Mouse (Mus musculus): ENCODE measurements around the gene H2afy2. TPM values are rescaled to one million over a fixed set of nuclear protein-coding genes. Genes with fewer than 3 reads are reported as not detected.
A peak's percentile ranks its signal among the peaks of the same experiment; 100 is the strongest.

The H2afy2 gene
- polyA plus RNA-seq, 1 experiment from 2014 or later = 23.1 TPM

DNA sequence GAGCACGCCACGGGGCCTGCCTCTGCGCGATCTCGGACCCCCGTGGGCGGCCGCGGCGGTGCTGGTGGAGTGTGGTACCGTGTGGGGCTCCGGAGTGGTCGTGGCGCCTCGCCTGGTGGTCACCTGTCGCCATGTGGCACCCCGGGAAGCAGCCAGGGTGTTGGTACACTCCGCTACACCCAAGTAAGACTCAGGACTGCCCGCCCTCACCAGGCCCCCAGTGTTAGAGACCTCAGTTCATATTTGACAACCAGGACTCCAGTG is 87.5 kb downstream of the H2afy2 start:
- Histone ChIP-seq H3K27me3 (replicated peaks; ENCODE audit: control insufficient read depth, insufficient read depth, low read length) (no peaks in the 10 kb centered on the region), H3K36me3 (ENCODE audit: control insufficient read depth, insufficient read depth) (peaks cover 16% of the 10 kb centered on the region), H3K4me2 (replicated peaks; ENCODE audit: low read depth) (peak overlapping the region; percentile 99), H3K9ac (ENCODE audit: low read depth, low read length) (peak overlapping the region; percentile 78), H3K27ac (ENCODE audit: low read depth, low read length) (peak overlapping the region; percentile 76), H3K4me1 (replicated peaks; ENCODE audit: control insufficient read depth, insufficient read depth, low read length) (peaks cover 7% of the 10 kb centered on the region; the same call in 1 of the 2 replicates), H3K4me3 (ENCODE audit: low read depth, low read length) (peak overlapping the region; percentile 93), H3K9me3 (ENCODE audit: control insufficient read depth) (no peaks in the 10 kb centered on the region)
- no peak for TF ChIP-seq CTCF (IDR thresholded peaks at IDR 0.05; ENCODE audit: low read depth)
- WGBS = 7% methylated on average over 19 of the region's 19 CpGs
- 0 out of 2 replicates have a peak, but pooled peaks have one; percentile 4 for ATAC-seq

DNA sequence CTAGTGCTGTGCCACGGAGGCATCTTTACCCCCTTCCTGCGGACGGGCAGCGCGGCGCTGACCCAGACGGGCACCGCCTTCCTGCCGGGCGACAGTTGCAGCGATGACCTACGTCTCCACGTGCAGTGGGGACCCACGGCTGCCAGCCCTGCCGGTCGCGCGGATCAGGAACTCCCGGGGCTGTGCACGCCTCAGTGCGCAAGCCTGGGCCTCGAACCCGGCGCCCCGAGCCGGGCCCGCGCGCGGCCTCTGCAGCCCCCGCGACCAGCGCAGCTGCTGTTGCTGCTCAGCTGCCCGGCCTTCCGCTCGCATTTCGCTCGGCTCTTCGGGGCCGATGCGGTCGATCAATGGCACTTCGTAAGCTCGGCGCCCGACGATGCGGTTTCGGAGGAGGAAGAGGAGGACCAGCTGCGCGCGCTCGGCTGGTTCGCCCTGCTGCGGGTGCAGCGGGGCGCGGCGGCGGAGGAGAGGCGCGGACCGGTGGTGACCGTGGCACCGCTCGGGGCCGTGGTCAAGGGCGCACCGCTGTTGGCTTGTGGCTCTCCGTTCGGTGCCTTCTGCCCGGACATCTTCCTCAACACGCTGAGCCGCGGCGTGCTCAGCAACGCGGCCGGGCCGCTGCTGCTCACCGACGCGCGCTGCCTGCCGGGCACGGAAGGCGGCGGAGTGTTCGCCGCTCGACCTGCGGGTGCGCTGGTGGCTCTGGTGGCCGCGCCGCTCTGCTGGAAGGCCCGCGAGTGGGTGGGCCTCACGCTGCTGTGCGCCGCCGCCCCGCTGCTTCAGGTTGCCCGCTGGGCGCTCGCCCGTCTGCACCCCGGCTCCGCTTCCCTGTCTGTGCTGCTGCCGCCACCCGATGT is 88.0 kb downstream of the H2afy2 start:
- WGBS = under 1% methylated on average over 104 of the region's 111 CpGs
- peak overlapping the region; percentile 78 for H3K9ac ChIP-seq (ENCODE audit: low read depth, low read length)
- peak overlapping the region; percentile 99 for H3K4me2 ChIP-seq (replicated peaks; ENCODE audit: low read depth)
- H3K4me1 ChIP-seq (replicated peaks; ENCODE audit: control insufficient read depth, insufficient read depth, low read length) = peaks cover 7% of the 10 kb centered on the region; the same call in 1 of the 2 replicates
- TF ChIP-seq CTCF (IDR thresholded peaks at IDR 0.05; ENCODE audit: low read depth) = 0 out of 2 replicates have a peak, but pooled peaks have one; percentile 19
- H3K9me3 ChIP-seq (ENCODE audit: control insufficient read depth) = no peaks in the 10 kb centered on the region
- H3K36me3 ChIP-seq (ENCODE audit: control insufficient read depth, insufficient read depth) = peaks cover 22% of the 10 kb centered on the region
- H3K27me3 ChIP-seq (replicated peaks; ENCODE audit: control insufficient read depth, insufficient read depth, low read length) = no peaks in the 10 kb centered on the region
- peak overlapping the region; percentile 76 for H3K27ac ChIP-seq (ENCODE audit: low read depth, low read length)
- peak overlapping the region; percentile 93 for H3K4me3 ChIP-seq (ENCODE audit: low read depth, low read length)
- ATAC-seq = peak; percentile 44

DNA sequence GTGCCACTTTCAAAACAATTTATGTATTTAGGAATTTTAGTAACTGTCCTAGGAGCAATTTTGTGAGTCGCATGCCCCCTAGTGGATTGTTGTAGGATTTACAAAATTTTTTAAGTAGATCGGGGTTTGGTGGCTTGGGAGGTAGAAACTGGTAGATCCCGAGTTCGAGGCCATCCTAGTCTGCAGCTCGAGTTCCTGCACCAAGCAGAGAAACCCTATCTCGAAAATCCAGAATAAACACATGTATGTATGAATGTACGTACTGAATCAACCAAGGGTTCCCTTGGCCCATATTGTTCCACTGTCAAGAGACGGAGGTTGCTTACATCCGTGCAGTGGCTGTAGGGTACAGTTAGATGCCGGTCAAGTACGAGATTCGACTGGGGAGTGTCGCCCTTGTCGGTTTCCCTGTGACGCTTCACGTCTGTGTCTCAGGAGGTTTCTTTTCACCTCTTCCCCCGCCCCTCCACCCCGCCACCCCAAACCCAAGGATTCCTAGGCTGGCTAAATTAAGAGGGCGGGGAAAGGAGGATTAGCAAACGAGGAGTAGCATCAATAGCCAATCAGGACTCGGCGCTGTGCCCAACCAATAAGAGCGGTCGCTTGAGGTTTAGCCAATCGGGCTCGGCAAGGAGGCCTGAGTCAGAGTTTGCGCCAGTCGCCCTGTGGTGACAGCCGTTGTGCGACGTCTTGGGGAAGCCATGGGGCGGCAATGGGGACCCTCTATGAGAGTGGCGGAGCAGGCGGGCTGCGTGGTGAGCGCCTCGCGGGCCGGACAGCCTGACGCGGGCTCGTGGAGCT is 88.9 kb downstream of the H2afy2 start, which contains the start of gene Tysnd1:
Gene Tysnd1 (plus strand): TSS at position 645 of the 801 bp plus-strand sequence.
- WGBS = under 1% methylated on average over 42 of the region's 42 CpGs
- H3K4me2 ChIP-seq (replicated peaks; ENCODE audit: low read depth) = peak within 1 kb of the TSS; percentile 99
- H3K4me1 ChIP-seq (replicated peaks; ENCODE audit: control insufficient read depth, insufficient read depth, low read length) = peaks cover 7% of the 10 kb centered on the region; the same call in 1 of the 2 replicates
- TF ChIP-seq CTCF (IDR thresholded peaks at IDR 0.05; ENCODE audit: low read depth) = peak; percentile 56
- H3K4me3 ChIP-seq (ENCODE audit: low read depth, low read length) = peak within 1 kb of the TSS; percentile 93
- H3K27me3 ChIP-seq (replicated peaks; ENCODE audit: control insufficient read depth, insufficient read depth, low read length) = no peaks in the 10 kb centered on the region
- peak within 1 kb of the TSS; percentile 76 for H3K27ac ChIP-seq (ENCODE audit: low read depth, low read length)
- peak within 1 kb of the TSS; percentile 78 for H3K9ac ChIP-seq (ENCODE audit: low read depth, low read length)
- ATAC-seq = peak; percentile 93
- no peaks in the 10 kb centered on the region for H3K9me3 ChIP-seq (ENCODE audit: control insufficient read depth)
- peaks cover 31% of the 10 kb centered on the region for H3K36me3 ChIP-seq (ENCODE audit: control insufficient read depth, insufficient read depth)

DNA sequence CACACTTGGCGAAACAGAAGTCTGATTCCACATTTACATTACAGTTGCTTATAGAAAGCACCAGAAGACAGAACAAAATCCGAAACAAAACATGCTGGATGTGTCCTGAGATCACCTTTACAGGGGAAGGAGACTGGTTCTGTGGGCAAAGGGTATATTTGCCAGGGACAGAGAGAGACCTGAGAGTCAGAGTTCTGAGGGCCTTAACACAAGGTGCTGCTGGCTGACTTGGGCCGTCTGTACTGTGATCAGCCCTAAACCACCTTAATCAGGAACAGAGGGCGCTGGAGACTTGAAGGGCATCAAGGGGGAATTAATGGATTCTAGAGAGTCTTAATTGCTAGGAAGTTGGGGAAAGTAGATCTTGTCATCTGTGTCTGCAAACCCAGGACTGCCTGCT is 90.4 kb downstream of the H2afy2 start:
- no peak overlapping the region for H3K27ac ChIP-seq (ENCODE audit: low read depth, low read length)
- no peak for TF ChIP-seq CTCF (IDR thresholded peaks at IDR 0.05; ENCODE audit: low read depth)
- no peaks in the 10 kb centered on the region for H3K9me3 ChIP-seq (ENCODE audit: control insufficient read depth)
- no peak overlapping the region for H3K4me3 ChIP-seq (ENCODE audit: low read depth, low read length)
- H3K9ac ChIP-seq (ENCODE audit: low read depth, low read length) = no peak overlapping the region
- H3K4me1 ChIP-seq (replicated peaks; ENCODE audit: control insufficient read depth, insufficient read depth, low read length) = peaks cover 7% of the 10 kb centered on the region; the same call in 1 of the 2 replicates
- WGBS = 73% methylated on average over 4 of the region's 4 CpGs
- H3K4me2 ChIP-seq (replicated peaks; ENCODE audit: low read depth) = no peak overlapping the region
- no peak for ATAC-seq
- no peaks in the 10 kb centered on the region for H3K27me3 ChIP-seq (replicated peaks; ENCODE audit: control insufficient read depth, insufficient read depth, low read length)
- peaks cover 42% of the 10 kb centered on the region for H3K36me3 ChIP-seq (ENCODE audit: control insufficient read depth, insufficient read depth)

DNA sequence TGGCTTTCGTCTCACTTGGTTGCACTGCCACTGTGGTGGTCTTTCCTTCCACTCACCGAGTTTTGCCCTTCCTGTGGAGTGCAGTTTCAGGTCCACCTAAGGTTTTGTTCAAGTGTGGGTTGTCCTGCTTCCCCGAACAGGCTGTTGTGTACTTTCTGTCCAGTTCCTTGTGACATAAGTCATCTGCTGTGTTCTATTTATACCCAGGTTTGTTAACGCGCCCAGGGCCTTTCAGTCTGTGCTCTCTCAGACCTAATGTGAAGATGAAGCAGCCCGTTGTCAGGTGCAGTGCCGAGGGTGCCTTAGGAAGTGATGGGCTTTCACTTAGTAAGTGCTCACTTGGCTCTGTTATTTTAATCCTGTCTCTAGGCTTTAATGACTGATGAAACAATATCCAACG is 94.5 kb downstream of the H2afy2 start:
- no peak for ATAC-seq
- Histone ChIP-seq H3K4me2 (replicated peaks; ENCODE audit: low read depth) (no peak overlapping the region), H3K27me3 (replicated peaks; ENCODE audit: control insufficient read depth, insufficient read depth, low read length) (no peaks in the 10 kb centered on the region), H3K36me3 (ENCODE audit: control insufficient read depth, insufficient read depth) (peaks cover 73% of the 10 kb centered on the region), H3K9me3 (ENCODE audit: control insufficient read depth) (no peaks in the 10 kb centered on the region), H3K9ac (ENCODE audit: low read depth, low read length) (no peak overlapping the region), H3K27ac (ENCODE audit: low read depth, low read length) (no peak overlapping the region), H3K4me3 (ENCODE audit: low read depth, low read length) (no peak overlapping the region), H3K4me1 (replicated peaks; ENCODE audit: control insufficient read depth, insufficient read depth, low read length) (no peaks in the 10 kb centered on the region)
- no peak for TF ChIP-seq CTCF (IDR thresholded peaks at IDR 0.05; ENCODE audit: low read depth)
- 89% methylated on average over 8 of the region's 8 CpGs for WGBS

Small RNA genes within 50 kb of the gene (microRNA-seq; reads per million reads assigned to microRNA genes)
- not detected for gene Mir5108

Other genes with a start within 250 kb of the H2afy2 start
- gene Npffr1, start 188.7 kb downstream of the H2afy2 start, polyA plus RNA-seq (2015; fragmentation: Nextera tagmentation; extraction: Ambion mirVana) = 0.16 and 0.17 TPM in 2 replicates
- gene Ppa1, start 135.6 kb downstream of the H2afy2 start, polyA plus RNA-seq (2015; fragmentation: Nextera tagmentation; extraction: Ambion mirVana) = 194 and 204 TPM in 2 replicates
- gene Sar1a, start 103.8 kb downstream of the H2afy2 start, polyA plus RNA-seq (2015; fragmentation: Nextera tagmentation; extraction: Ambion mirVana) = 105 and 111 TPM in 2 replicates
- 22.2 and 24.7 TPM in 2 replicates for gene Tysnd1, start 88.6 kb downstream of the H2afy2 start, polyA plus RNA-seq (2015; fragmentation: Nextera tagmentation; extraction: Ambion mirVana)
- 14.7 and 16.9 TPM in 2 replicates for gene Aifm2, start 68.9 kb downstream of the H2afy2 start, polyA plus RNA-seq (2015; fragmentation: Nextera tagmentation; extraction: Ambion mirVana)
- gene Col13a1, start 195.0 kb upstream of the H2afy2 start, polyA plus RNA-seq (2015; fragmentation: Nextera tagmentation; extraction: Ambion mirVana) = 5.4 and 5.7 TPM in 2 replicates

Data from intestine, postnatal 0 days (tissue).